Mouse (Mus musculus): ENCODE results near the gene Etv4. TPM values are rescaled to one million over a fixed set of nuclear protein-coding genes. Genes with fewer than 3 reads are reported as not detected.

The Etv4 gene
- polyA plus RNA-seq (2012; rRNA removed): 16.5 and 21.5 TPM in 2 replicates

GRCm38 (mm10) chr11:101785143-101785851 lies at the start of gene Etv4:
Gene Etv4, minus strand, starts transcription at chr11:101785371.

GRCm38 (mm10) chr11:101732518-101733440 lies 52.4 kb downstream of the Etv4 start, which contains the start of gene Dhx8:
Gene Dhx8, plus strand, starts transcription at chr11:101732919.

Other genes starting within 250 kb of the Etv4 start
- 2.2 and 2.7 TPM in 2 replicates for gene Brca1, start 233.4 kb downstream of the Etv4 start, polyA plus RNA-seq (2012; rRNA removed)
- 100 and 103 TPM in 2 replicates for gene Nbr1, start 233.2 kb downstream of the Etv4 start, polyA plus RNA-seq (2012; rRNA removed)
- gene Tmem106a, start 203.1 kb downstream of the Etv4 start, polyA plus RNA-seq (2012; rRNA removed): 3.3 and 3.5 TPM in 2 replicates
- gene Gm11634, start 186.1 kb downstream of the Etv4 start, polyA plus RNA-seq (2012; rRNA removed): not detected in 2 replicates
- 8.6 and 12.8 TPM in 2 replicates for gene Rdm1, start 158.2 kb downstream of the Etv4 start, polyA plus RNA-seq (2012; rRNA removed)
- gene Arl4d, start 119.8 kb downstream of the Etv4 start, polyA plus RNA-seq (2012; rRNA removed): 27.0 and 36.2 TPM in 2 replicates
- gene Dhx8, start 52.5 kb downstream of the Etv4 start, polyA plus RNA-seq (2012; rRNA removed): 24.2 and 25.9 TPM in 2 replicates
- gene Meox1, start 109.0 kb upstream of the Etv4 start, polyA plus RNA-seq (2012; rRNA removed): 0.73 and 1.2 TPM in 2 replicates
- 0.10 and 0.47 TPM in 2 replicates for gene Sost, start 181.6 kb upstream of the Etv4 start, polyA plus RNA-seq (2012; rRNA removed)
- not detected in 2 replicates for gene Cfap97d1, start 198.9 kb upstream of the Etv4 start, polyA plus RNA-seq (2012; rRNA removed)
- 23.8 and 25.5 TPM in 2 replicates for gene Dusp3, start 201.6 kb upstream of the Etv4 start, polyA plus RNA-seq (2012; rRNA removed)
- gene Mpp3, start 243.1 kb upstream of the Etv4 start, polyA plus RNA-seq (2012; rRNA removed): 53.8 and 59.3 TPM in 2 replicates

All from central nervous system, embryonic 18 days (tissue).